Mouse (Mus musculus) right cerebral cortex, postnatal 36 days (tissue): ENCODE data around the gene Xpr1.

Source experiments
- DNase-seq, 2 experiments: peaks; one replicate each; pipeline ENCODE4 v3.0.0; 2022; ENCODE audit warnings: low spot score in 2 of 2, mixed read lengths in 1 of 2

The Xpr1 gene

DNA sequence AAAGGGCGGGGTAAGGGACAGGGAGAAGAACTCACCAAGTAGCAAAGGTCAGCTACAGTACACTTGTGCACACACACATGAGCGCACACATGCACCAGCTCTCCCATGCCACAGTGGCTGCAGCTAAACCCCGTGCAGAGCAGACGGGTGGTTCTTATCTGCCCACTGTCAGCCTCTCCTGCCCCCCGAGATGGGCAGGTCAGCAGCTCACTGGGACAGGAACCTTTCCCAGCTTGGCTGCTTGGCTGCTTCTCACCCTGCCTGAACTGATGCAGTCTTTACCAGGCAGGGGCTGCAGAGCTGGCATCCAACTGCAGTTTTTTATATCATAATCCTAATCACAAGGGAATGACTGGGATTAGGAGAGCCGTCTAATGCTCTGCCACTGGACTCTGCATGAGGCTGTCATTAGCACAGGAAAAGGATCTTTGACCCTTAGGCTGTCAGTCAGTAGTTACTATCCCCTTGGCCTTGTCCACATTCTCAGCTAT, 164.5 kb downstream of the Xpr1 start:
- no peak for DNase-seq

DNA sequence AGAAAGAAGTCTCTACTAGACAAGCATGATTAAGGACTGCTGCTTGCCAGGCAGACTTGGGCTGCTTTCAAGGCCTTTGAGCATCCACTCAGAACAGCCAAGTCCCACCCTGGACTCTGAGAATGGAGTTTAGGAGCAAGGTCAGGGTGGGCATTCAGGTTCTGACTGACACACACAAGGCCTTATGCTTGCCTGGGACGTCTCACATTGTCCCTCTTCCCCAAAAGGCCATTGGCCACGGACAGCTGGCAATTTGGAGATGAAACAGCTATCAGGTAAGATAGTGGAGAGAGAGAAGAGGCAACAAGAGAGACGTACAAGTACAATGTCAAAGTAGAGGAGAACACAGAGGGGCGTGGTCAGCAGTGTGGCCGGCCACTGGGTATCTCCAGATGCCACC, 165.6 kb downstream of the Xpr1 start:
- DNase-seq: no peak

DNA sequence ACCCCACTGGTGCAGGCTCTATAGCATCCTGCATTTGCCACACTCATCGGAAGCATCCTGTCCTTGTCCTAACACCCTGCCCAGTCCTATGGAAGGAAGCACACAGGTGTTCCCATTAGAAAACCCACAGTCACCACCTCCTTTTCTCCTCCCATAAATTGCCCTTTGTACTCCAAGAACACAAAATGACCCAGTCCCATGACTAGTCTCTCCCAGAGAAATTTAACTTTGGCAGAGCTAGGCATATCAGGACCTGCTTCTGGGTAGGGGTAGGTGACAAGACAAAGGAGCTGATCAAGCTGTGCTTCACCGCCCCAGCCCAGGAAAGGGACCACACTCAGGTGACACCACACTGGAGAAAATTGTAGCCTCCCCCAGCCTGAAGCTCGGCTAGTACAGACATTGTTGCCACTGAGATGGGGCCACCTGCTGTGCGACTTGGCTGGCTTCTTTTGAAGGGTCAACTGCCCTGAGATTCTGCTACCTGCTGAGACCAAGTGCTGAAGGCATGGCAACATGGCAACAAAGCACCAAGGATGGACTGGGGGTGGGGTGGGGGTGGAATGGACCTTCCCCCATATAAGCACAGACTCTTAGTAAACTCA, 166.6 kb downstream of the Xpr1 start:
- DNase-seq: no peak

DNA sequence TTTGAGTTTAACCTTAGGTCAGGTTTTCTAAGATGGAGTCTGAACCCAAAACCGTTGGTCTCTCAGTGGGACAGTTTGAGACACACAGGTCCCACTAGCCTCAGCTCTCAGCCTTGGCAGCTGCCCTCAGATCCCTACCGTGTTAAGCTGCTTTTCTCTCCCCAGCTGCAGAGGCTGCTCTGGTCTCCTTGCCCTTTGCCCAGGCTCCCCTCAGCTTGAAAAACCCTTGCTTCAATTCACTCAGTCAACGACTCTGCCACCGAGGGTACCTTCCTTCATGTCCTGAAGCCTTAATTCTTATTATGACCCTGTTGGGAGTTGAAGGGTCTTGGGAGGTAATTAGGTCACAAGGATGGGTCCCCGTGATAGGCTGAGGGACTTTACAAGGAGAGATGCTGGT, 167.3 kb downstream of the Xpr1 start:
- DNase-seq: no peak

DNA sequence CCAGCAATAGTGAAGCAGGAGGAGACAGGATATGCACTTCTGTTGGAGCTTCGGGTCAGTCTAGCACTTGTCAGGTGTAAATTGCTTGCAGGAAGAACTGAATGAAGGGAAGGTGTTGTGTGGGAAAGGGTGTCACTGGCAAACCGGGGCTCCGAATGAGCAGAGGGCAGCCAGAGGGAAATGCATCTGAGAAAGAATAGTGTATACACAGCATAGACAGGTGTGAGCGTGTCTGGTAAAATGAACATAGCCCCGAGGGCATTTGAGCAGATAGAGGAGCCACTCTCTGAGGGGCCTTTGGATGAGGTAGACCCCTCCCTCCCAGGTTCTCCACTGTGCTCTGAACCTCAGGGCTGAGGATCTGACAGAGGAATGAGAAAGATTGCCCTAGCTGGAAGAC, 169.2 kb downstream of the Xpr1 start:
- no peak for DNase-seq

DNA sequence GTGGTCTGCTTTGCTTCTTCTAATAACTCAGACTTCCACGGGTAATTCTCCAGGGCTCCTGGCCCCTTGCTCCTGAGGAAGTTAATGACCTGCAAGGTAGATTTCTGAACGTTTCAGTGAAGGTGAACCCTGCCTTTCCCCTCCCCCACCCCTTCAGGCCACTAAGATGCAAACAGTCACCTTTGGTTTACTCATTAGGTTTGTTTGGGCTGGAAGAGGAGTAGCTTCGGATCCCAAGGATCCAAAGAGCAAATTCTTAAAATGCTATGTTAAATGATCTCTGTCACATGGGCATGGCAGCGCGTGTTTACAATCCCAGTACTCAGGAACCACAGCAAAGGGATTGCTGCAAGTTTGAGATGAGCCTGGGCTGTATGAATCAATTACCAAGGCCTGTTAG, 169.8 kb downstream of the Xpr1 start:
- DNase-seq: no peak

DNA sequence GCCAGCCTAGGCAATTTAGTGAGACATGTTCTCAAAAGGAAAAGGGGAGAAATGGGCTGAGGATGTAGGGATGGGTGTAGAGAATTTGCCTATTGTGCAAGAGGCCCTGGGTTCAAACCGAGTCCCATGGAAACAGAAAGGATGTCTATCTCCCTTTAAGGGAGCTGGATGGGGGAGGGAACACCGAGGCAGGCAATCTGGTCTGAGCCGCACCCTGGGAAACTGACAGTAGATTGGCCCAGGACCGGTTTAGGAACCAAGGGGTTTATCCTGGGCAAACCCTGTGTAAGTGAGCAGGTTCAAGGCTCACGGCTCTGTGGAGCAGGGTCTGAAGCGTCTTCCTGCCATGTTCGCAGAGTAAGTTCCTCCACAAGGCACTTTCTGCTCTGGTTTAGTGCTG, 171.7 kb downstream of the Xpr1 start:
- DNase-seq: no peak

DNA sequence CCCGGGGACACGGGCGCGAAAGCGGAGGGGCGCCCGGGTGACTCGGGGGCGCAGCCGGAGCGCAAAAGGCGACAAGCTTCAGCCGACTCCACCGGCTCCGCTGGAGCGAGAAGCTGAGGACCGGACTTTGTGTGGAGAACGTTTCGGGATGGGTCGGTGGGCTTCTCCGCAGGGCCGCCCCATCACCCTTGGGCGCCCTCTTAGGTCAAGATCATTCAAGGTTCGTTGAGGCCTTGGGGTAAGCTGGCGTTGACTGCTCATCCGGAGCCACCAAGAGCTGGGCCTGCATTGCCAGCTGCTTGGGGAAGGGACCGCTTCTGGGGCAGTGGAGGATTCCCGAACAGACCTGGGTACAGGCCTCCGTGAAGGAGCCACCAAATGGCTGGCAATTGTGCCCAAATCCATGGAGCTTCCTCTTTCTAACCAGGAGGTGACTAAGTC, 172.4 kb downstream of the Xpr1 start:
- no peak for DNase-seq

DNA sequence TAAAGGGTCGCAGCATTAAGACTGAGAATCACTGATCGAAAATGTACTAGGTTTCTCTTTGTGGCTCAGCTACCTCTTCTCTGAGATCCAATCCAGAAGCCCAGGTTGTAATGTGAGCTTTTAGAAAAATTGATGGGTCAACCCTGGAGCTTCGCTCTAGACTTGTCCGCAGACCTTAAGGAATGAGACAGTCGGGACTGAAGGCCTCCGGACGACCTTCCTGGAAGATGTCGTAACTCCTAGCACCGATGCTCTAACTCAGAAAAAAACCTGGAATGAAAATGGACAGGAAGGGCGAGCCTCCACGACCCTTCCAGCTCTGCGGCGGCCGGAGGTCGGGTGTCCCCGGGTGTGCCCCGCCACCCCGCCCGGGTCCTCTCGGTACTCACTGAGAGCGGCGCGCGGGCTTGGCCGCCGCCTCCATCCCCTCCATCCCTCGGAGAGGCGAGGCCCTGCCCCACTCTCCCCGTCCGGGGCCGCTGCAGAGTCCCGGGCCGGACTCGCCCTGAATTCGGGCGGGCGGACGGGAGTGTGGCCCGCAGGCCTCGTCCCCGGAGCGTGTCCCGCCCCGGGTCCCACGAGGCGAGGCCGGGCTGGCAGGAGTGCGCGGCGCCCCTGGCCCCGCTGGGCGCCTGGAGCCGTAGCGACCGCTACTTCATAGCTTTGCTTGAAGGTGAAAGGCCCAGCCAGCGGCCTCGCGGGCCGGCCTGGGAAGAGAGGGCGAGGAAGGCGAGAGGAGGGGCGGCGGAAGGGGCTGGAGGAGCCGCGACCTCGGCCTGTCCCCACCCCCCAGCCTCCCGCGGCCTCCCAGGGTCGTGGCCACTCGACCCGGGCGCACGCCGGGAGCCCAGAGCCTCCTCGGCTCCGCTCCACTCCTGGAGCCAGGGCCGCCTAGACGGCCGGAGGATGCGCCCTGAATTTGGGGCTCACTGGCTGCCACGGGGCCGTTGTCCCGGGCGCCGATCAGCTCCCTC, 173.1 kb downstream of the Xpr1 start, which contains the start of gene BC034090:
TSS of gene BC034090 (minus strand) at position 648 of the 974 bp plus-strand sequence.
- no peak for DNase-seq

DNA sequence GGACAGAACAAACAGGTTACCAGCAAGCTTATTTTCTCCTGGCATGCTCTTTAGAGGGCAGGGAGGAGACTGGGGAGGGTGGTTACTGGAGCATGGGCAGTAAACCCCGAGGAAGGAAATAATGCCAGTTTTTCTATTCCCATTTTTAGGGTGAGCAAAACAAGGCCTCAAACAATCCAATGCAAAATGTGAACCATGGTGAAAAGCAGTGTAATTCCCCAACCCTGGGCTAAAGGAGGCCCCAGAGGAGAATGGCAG, 174.8 kb downstream of the Xpr1 start:
- no peak for DNase-seq

DNA sequence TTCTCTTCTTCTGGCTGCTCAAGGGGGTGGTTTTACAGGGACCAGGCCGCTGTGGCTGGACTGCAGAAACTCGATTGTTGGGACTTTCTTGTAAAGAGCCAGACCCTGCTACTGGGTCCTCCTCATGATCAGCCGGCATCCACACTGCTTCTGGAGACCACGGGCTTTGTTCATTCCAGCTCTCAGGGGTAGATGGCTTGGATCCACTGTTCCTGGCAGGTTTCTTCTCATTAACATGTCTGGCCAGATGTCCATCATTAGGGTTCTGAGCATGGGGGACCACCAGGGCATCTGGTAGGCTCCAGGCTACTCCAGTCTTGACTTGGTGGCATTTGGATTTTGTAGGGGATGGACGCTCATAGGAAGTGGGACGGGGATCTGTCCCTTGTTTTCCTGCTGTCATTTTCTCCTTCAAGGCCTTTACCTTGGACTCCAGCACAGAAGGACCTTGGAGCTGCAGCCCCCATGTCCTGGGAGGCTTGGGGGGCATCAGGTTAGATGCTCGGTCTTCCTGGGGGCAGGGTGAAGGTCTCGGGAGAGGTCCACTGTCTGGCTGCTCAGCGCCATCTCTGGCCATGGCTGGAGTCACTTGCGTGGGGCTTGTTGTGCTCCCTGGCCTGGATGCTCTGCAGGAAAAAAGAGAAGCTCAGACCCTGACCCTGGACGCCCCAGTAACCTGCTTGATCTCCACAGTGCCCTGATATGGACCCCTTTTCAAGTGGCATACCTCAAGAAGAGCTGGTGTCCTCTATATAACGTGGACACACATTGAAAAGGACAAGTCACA, 175.3 kb downstream of the Xpr1 start:
- DNase-seq: no peak

DNA sequence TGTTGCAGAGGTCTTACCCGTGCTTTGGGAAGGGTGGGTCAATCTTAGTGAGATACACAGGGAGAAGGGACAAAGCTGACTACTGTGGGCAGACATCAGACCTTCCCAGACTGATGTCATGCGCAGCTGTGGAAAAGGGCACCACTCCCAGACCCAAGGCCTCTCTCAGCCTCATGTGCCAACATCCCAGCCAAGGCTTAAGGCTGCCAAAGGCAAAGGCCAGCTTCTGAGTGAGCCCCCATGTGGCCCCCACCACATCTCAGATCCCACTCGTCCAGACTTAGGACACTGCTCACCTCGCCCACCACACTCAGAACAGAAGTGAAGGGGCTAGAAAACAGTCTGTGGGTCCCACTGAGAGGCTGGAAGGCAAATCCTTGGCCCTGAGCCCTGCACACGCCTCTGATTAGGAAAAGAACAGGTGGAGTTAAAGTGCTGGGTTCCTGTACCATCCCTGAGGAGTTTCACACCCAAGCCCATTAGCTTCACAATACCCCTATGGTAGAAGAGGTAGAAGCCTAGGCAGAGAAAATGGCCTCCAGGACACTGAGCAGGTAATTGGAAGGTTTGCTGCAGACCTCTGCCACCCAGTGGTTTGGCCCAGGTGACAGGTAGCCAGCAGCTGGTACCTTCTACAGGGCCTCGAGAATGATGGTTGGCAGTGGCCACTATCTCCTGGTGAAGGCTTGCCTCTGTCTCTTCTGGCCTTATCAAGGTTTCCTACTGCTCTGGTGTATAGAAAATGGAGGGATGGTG, 177.1 kb downstream of the Xpr1 start:
- DNase-seq: no peak

DNA sequence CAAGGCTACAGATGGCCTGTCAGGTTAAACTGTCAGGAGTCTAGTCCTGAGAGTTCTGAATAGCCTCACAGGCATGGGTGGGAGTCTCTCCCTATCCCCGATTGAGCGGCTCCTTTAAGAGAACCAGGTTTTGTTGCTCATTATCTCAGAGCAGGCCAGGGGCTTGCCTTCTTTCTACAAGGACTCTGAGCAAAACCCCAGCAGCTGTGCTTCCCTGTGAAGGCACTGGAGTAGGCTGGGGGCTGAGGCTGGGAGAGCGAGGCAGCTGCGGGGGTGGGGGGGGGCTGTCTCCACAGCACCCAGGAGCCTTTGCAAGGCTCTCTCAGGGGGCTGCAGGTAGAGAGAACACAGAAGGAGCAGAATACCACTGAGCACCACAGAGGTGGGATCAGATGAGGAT, 178.0 kb downstream of the Xpr1 start:
- DNase-seq: no peak

DNA sequence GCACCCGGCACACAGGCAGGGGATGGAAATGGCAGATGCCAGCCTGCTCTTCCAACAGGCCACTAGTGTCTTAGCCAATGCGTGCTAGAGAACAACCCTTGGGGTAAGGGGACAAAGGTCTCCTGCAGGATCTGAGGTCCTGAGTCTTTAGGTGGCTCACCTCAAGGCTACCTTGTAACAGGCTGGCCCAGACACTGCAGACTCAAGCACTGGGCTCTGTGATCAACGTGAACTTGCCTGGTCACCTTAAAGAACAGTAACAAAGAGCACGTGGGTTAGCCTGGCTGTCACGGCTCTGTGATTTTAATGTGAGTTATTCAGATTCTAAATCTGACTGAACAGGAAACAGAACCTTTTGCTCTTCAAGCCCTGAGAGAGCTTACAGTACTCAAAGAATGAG, 179.1 kb downstream of the Xpr1 start:
- no peak for DNase-seq

DNA sequence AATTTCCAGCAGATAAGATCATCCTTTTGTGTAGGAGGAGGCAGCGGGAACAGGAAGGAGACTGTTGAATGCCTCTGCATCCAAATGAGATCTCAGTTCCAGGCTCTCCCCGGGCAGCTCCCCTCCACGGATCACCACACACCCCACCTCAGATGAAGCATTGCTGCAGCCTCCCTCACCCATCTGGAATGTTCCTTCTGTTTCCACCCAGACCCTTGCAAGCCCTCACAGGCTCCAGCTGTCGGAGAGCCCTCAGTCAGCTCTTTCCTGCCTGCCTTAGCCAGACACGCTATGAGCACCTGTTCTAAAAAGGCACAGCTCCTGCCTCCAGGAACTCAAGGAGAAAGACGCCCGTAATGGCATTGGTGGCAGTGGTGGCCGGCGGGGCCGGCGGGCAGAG, 179.8 kb downstream of the Xpr1 start:
- peak in 1 of 2 experiments; percentile 49 for DNase-seq

DNA sequence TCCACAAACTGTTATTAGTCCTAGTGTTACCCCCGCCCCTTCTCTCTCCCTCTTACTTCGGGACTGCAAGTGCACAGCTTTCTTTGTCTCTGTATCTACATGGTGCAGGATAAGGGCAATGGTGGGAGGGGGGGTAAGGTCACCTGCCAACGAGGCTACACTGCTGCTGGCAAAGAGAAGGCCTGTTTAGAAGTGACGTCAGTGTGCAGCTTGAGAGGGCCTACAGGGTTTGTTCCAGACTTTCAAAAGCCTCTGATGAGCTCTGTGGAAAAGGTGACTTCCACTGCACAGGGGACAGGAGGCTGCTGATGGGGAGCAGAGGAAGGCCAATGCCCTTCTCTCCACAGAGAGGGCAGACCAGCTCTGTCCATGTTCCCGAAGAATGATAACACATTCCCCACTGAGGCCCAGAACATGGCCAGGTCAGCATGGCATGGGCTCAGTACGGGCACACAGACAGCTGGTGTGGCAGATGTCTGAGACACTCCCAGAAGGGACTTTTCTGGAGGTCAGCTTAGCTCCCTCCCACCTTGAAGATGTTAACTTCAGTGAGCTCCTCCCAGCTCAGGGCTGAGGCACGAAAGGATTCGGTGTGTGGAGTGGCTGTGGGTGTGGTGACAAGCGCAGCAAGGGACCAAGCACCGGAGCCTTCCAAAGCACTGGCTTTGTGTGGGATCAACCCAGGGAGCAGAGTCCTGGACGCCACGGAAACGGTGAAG, 180.8 kb downstream of the Xpr1 start:
- DNase-seq: no peak

DNA sequence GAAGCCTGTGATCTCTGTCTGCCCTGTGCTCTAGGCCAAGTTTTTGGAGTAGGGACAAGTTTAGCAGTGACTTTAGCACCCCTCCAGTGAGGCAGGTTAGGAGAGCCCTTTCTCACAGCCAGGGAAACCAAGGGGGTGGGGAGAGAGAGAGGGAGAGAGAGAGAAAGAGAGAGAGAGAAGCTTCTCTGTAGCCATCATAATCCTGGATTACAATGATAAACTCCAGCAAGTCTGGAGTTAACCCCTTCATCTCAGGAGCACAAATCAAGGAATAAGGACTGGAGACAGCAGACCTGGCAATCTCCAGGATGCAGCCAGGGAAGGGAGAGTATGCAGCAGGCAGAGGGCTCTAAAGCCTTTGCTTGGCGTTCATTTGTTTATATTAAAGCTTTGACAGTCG, 181.6 kb downstream of the Xpr1 start:
- DNase-seq: no peak

DNA sequence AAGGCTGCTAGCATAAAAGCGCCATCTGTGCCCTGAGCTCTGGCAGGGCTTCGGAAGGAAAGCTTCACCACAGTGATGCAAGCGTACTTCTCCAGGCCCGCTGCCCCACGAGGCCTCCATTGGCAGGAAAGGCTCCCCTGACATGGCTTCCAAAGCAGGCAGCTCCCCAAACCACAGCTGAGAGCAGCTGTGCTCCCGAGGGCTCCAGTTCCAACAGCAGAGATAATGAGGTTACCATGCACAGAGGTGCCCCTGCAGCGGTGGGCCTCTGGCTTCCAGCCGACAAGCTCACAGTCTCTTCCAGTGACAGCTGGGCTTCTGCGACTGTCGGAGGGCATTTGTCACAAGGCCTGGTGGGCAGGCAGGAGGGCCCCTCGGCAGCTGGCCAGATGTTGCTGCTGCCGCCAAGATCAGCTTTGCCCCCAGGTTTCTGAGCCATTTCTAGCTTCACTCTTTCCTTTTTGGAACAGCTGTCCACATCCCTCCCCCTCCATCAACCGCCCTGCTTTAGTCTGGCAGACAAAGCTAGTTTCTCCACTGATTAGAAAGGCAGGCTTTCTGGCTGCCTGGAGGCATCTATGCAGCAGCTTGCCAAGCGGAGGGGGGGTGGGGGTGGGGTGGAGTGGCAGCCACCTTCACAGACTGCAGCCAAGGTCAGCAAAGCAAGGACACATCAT, 183.1 kb downstream of the Xpr1 start:
- peak in 1 of 2 experiments; percentile 62 for DNase-seq

DNA sequence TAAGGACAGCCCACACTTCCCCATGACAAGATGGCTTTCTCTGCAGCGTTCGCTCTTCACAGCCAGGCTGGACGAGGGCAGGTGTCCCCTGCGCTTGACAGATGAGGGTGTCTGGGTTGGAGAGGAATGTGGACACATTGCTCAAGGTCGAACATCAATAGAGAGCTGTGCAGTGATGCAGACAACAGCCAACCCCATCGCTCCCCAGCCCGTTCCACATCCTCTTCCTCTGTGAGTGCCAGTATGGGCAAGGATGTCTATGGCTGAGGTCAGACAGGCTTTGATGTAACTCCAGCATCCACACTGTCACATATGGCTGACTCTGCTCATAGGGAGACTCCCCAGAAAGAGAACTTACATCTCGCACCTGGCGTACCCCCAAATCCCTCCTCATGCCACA, 183.8 kb downstream of the Xpr1 start:
- DNase-seq: no peak

DNA sequence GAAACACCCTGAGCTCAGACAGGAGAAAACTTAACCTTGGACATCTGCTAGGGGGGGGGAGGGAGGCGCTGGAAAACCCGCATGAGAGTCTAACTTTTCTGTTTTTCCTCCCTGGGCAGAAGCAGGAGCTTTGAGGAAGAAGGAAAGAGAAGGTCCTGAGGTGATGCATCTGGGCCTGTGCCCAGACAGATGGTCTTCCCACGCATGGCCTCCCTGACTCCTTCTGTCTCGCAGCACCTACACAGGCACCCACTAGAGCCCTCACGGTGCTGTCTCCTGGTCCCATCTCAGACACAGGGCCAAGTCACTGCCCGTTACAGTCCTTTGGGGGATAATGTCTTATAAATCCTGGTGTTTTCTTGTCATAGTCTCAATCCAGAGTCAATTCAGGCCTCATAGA, 184.4 kb downstream of the Xpr1 start:
- no peak for DNase-seq
